In the genomic region with DNA sequence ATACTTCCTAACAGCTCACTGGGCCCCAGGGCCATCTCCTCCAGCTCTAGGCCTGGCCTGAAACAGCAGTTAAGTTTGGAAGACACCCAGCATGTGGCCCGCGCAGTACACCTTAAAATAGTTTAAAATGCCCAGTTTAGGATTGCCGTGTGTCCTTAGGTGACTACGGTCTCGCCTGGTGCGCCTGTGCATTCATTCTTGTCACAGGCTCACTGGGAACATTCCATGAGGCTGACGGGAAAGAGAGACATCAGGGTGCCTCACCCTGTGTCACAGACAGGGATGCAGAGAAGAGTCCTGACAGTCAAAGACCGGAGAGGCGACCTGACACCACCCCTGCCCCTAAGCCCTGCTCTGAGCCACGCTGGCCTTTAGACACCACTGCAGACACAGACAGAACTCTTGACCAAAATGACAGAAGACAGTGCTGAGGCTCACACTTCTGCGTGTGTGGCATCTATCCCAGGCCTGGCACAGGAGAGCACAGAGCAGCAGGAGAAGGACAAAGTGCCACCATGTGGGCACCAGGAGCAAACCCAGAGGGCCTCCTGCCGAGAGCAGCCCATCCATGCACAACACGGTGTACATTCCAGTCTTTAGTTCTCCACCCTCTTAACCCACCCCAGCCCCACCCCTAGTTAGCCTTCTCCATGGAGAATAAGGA, we compare ENCODE assay signal across 20 mouse cellular contexts. TPM values are rescaled to one million over a fixed set of nuclear protein-coding genes. Genes with fewer than 3 reads are reported as not detected.
DNase-seq lines count a peak whose midpoint lies in the region; ATAC-seq lines count a peak whose summit lies in the region.
"Had no signal": no experiment of that assay in that cellular context is flagged by ENCODE, and none has a peak within 500 bp of the region (broad histone marks: within the 10 kb centered on the region; RNA-seq: fewer than 3 reads in every experiment).

No protein-coding gene starts in this region.

- peak; percentile 53 for ATAC-seq in cerebellum, adult (ENCODE audit: insufficient number of reproducible peaks, low FRiP score, low TSS enrichment)
- no peak for ATAC-seq in heart, embryonic 11.5 days (replicated peaks; ENCODE audit: insufficient number of reproducible peaks, low FRiP score, low TSS enrichment)
- ATAC-seq: CD4-positive, CD25-positive, alpha-beta regulatory T cell, adult 4 months; hindbrain, embryonic 16.5 days had no signal

- no peaks in the 10 kb centered on the region; the same call in 1 of the 2 replicates for H3K36me3 ChIP-seq in heart, embryonic 11.5 days (ENCODE audit: control insufficient read depth, insufficient read depth, low read length)

- H3K4me1 ChIP-seq in heart, embryonic 11.5 days (ENCODE audit: control insufficient read depth, insufficient read depth, low read length), result peaks cover 8% of the 10 kb centered on the region

- H3K4me2 ChIP-seq in heart, embryonic 11.5 days, result no peak overlapping the region
- H3K4me2 ChIP-seq: lung, embryonic 14.5 days; midbrain, embryonic 12.5 days; neural tube, embryonic 15.5 days had no signal

- H3K27ac ChIP-seq in heart, embryonic 11.5 days (ENCODE audit: low read depth, low read length), result no peak overlapping the region
- H3K27ac ChIP-seq: macrophage; midbrain, embryonic 12.5 days; neural tube, embryonic 15.5 days had no signal

- 78% methylated on average over 13 of the region's 13 CpGs for WGBS in heart, embryonic 11.5 days (ENCODE audit: insufficient replicate concordance)

- intact Hi-C loops in left cerebral cortex, postnatal 4 days (cut with DNase I), result no loop called here
- intact Hi-C loops in left cerebral cortex, postnatal 10 days (cut with DNase I), result no loop called here

- H3K4me3 ChIP-seq in heart, embryonic 11.5 days (ENCODE audit: low read depth, low read length), result no peak overlapping the region
- H3K4me3 ChIP-seq: midbrain, embryonic 12.5 days; myocyte; neural tube, embryonic 15.5 days had no signal

- no peak for DNase-seq in cerebellum, postnatal 4 days (ENCODE audit: low spot score in 2 of 2)
- peak; percentile 36 to 50 for DNase-seq in heart, adult 18-20 months
- peak; percentile 52 for DNase-seq in left cerebral cortex, postnatal 4 days
- no peak for DNase-seq in left cerebral cortex, adult 9 months (ENCODE audit: low spot score in 2 of 2)
- DNase-seq in skeletal muscle tissue, adult 2 months (ENCODE audit: low read depth, low spot score), result peak; percentile 58
- DNase-seq in left cerebral cortex, postnatal 10 days (ENCODE audit: extremely low spot score in 1 of 2, low spot score in 2 of 2), result no peak
- DNase-seq: gastrocnemius, postnatal 36 days; kidney, adult 18-20 months; lung, embryonic 14.5 days; right cerebral cortex, postnatal 4 days; thymus, postnatal 36 days had no signal

- no peaks in the 10 kb centered on the region for H3K27me3 ChIP-seq in heart, embryonic 11.5 days (ENCODE audit: control insufficient read depth, insufficient read depth, low read length)
- H3K27me3 ChIP-seq: midbrain, embryonic 12.5 days; neural tube, embryonic 15.5 days had no signal

- no peaks in the 10 kb centered on the region for H3K9me3 ChIP-seq in heart, embryonic 11.5 days (replicated peaks; ENCODE audit: control insufficient read depth, low read length)
- H3K9me3 ChIP-seq: G1E; midbrain, embryonic 12.5 days; neural tube, embryonic 15.5 days had no signal

- H3K9ac ChIP-seq in heart, embryonic 11.5 days (ENCODE audit: low read depth, low read length), result no peak overlapping the region
- H3K9ac ChIP-seq: lung, embryonic 14.5 days; midbrain, embryonic 12.5 days; neural tube, embryonic 15.5 days had no signal

RNA-seq across cellular contexts. Expression of a gene that starts 58.5 kb away (rescaled TPM):
- total RNA-seq in heart, adult 18-20 months (2021), result 100 to 1,000 TPM; 161 to 165 TPM
- 3.8 and 5.7 TPM in 2 replicates for polyA plus RNA-seq in heart, embryonic 11.5 days (2014; fragmentation: Nextera tagmentation; extraction: Ambion mirVana)
- 10 to 100 TPM; 16.7 to 19.5 TPM for total RNA-seq in left cerebral cortex, postnatal 4 days (2021)
- 10 to 100 TPM; 14.4 to 15.4 TPM for total RNA-seq in left cerebral cortex, postnatal 10 days (2021)

Comparison
In these comparisons a context has a peak if more than half of its experiments do, and no peak if none do; other contexts are left out.
1. DNase-seq: peak in heart, adult 18-20 months (2 of 2), left cerebral cortex, postnatal 4 days (single experiment) and skeletal muscle tissue, adult 2 months (single experiment); none in cerebellum, postnatal 4 days (0 of 2), left cerebral cortex, adult 9 months (0 of 2) and left cerebral cortex, postnatal 10 days (0 of 2).
2. RNA of a gene that starts 58.5 kb away (total RNA-seq): 161 to 165 TPM in heart, adult 18-20 months; 16.7 to 19.5 TPM in left cerebral cortex, postnatal 4 days and 14.4 to 15.4 TPM in left cerebral cortex, postnatal 10 days; every median in the first group is over 4 times any median in the second.